Mouse (Mus musculus) neural tube, embryonic 14.5 days (tissue): Measurements from ENCODE around the gene Aaas. TPM values are rescaled to one million over a fixed set of nuclear protein-coding genes. Genes with fewer than 3 reads are reported as not detected.
A peak's percentile ranks its signal among the peaks of the same experiment; 100 is the strongest.

Experiments used
- ATAC-seq: fragments of 200-750 bp; cut with Nextera tagmentation; 2 replicates; pipeline ENCODE4 v1.8.0; 2017; ENCODE audit warnings: low read depth, mild to moderate bottlenecking, moderate TSS enrichment, moderate library complexity
- H3K27ac ChIP-seq: fragments of 300-500 bp; sonication (generic); 2 replicates; pipeline ENCODE4 v1.5.1; 2014; ENCODE audit warnings: low read depth, mild to moderate bottlenecking, control low read depth, low read length, moderate library complexity, mixed read lengths
- H3K27me3 ChIP-seq: fragments of 300-500 bp; sonication (generic); 2 replicates; pipeline ENCODE4 v1.6.1; 2014; ENCODE audit warnings: low read length; ENCODE audit not compliant: control insufficient read depth, insufficient read depth
- H3K36me3 ChIP-seq: fragments of 300-500 bp; sonication (generic); 2 replicates; pipeline ENCODE4 v1.6.1; 2014; ENCODE audit warnings: low read length, mixed read lengths; ENCODE audit not compliant: control insufficient read depth, insufficient read depth
- H3K4me1 ChIP-seq: fragments of 300-500 bp; sonication (generic); 2 replicates; pipeline ENCODE4 v1.6.1; 2014; ENCODE audit warnings: low read length; ENCODE audit not compliant: control insufficient read depth, insufficient read depth
- H3K4me2 ChIP-seq: fragments of 300-500 bp; sonication (generic); 2 replicates; pipeline ENCODE4 v1.6.1; 2014; ENCODE audit warnings: mild to moderate bottlenecking, low read depth, low read length, control low read depth
- H3K4me3 ChIP-seq: fragments of 300-500 bp; sonication (generic); 2 replicates; pipeline ENCODE4 v1.5.1; 2014; ENCODE audit warnings: low read depth, low read length, control low read depth, mixed read lengths
- H3K9ac ChIP-seq: fragments of 300-500 bp; sonication (generic); replicated peaks from 2 replicates; pipeline ENCODE4 v1.6.1; 2014; ENCODE audit warnings: low read depth, mild to moderate bottlenecking, control low read depth, low read length, mixed read lengths
- H3K9me3 ChIP-seq: fragments of 300-500 bp; sonication (generic); 2 replicates; pipeline ENCODE4 v1.6.1; 2016; ENCODE audit warnings: low read length; ENCODE audit not compliant: control insufficient read depth
- WGBS: fragments of 180-500 bp; shearing (Covaris S2); extraction: QIAGEN DNeasy Blood & Tissue Kit; methylation state at CpG from one replicate; pipeline ENCODE4 v1.1.7; 2014; 5-methylcytosine and 5-hydroxymethylcytosine counted together
- polyA plus RNA-seq: library from polyadenylated mRNA; unstranded; fragments of >200 nt; fragmentation: Nextera tagmentation; extraction: Ambion mirVana; gene quantifications from 2 replicates; pipeline ENCODE4 v1.2.1, GENCODE M21; 2014

Gene Aaas
- polyA plus RNA-seq, 1 experiment from 2014 or later = 26.8 TPM

GRCm38 (mm10) chr15:102302542-102302941, 48.0 kb downstream of the Aaas start:
- no peak overlapping the region for H3K4me3 ChIP-seq
- no peak overlapping the region for H3K27ac ChIP-seq
- H3K9ac ChIP-seq = no peak overlapping the region
- no peak overlapping the region for H3K4me2 ChIP-seq
- no peaks in the 10 kb centered on the region for H3K4me1 ChIP-seq
- WGBS = 98% methylated on average over 6 of the region's 6 CpGs
- ATAC-seq = no peak
- no peaks in the 10 kb centered on the region for H3K9me3 ChIP-seq
- no peaks in the 10 kb centered on the region for H3K27me3 ChIP-seq
- H3K36me3 ChIP-seq = no peaks in the 10 kb centered on the region

- Histone ChIP-seq H3K4me1 (peaks cover 8% of the 10 kb centered on the region), H3K27me3 (no peaks in the 10 kb centered on the region), H3K9me3 (no peaks in the 10 kb centered on the region), H3K9ac (peak overlapping the region; percentile 16; the same call in 1 of the 2 replicates), H3K27ac (no peak overlapping the region), H3K4me2 (peak overlapping the region; percentile 92), H3K36me3 (no peaks in the 10 kb centered on the region), H3K4me3 (peak overlapping the region; percentile 45)
- ATAC-seq = peak; percentile 52; the same call in 1 of the 2 replicates
- 5% methylated on average over 24 of the region's 24 CpGs for WGBS
Observed at GRCm38 (mm10) chr15:102296368-102297006, 54.1 kb downstream of the Aaas start.

GRCm38 (mm10) chr15:102295633-102296367, 54.8 kb downstream of the Aaas start, which contains the start of gene Espl1:
Gene Espl1 (plus strand): TSS chr15:102296266.
- Histone ChIP-seq H3K9me3 (no peaks in the 10 kb centered on the region), H3K27me3 (no peaks in the 10 kb centered on the region), H3K36me3 (no peaks in the 10 kb centered on the region), H3K4me2 (peak within 1 kb of the TSS; percentile 92), H3K27ac (peak within 1 kb of the TSS; percentile 18), H3K9ac (peak within 1 kb of the TSS; percentile 16), H3K4me3 (peak within 1 kb of the TSS; percentile 45), H3K4me1 (peaks cover 8% of the 10 kb centered on the region)
- 6% methylated on average over 25 of the region's 25 CpGs for WGBS
- ATAC-seq = peak; percentile 98

Other genes starting within 250 kb of the Aaas start
- 59.6 and 61.8 TPM in 2 replicates for gene Spryd3, start 214.5 kb downstream of the Aaas start, polyA plus RNA-seq
- 0.74 and 1.7 TPM in 2 replicates for gene Igfbp6, start 206.4 kb downstream of the Aaas start, polyA plus RNA-seq
- not detected in 2 replicates for gene Soat2, start 200.2 kb downstream of the Aaas start, polyA plus RNA-seq
- gene Zfp740, start 147.5 kb downstream of the Aaas start, polyA plus RNA-seq = 38.2 and 52.9 TPM in 2 replicates
- gene Csad, start 146.0 kb downstream of the Aaas start, polyA plus RNA-seq = 28.7 and 36.5 TPM in 2 replicates
- 0.55 and 1.6 TPM in 2 replicates for gene Itgb7, start 118.8 kb downstream of the Aaas start, polyA plus RNA-seq
- 4.3 and 6.9 TPM in 2 replicates for gene Rarg, start 93.3 kb downstream of the Aaas start, polyA plus RNA-seq
- gene Gm9918, start 80.2 kb downstream of the Aaas start, polyA plus RNA-seq = not detected in 2 replicates
- 54.0 and 55.1 TPM in 2 replicates for gene Mfsd5, start 71.3 kb downstream of the Aaas start, polyA plus RNA-seq
- gene Espl1, start 54.5 kb downstream of the Aaas start, polyA plus RNA-seq = 3.4 and 4.4 TPM in 2 replicates
- 546 and 560 TPM in 2 replicates for gene Pfdn5, start 24.7 kb downstream of the Aaas start, polyA plus RNA-seq
- 89.1 and 99.2 TPM in 2 replicates for gene Myg1, start 19.1 kb downstream of the Aaas start, polyA plus RNA-seq
- 0.39 and 4.0 TPM in 2 replicates for gene Sp7, start 16.4 kb upstream of the Aaas start, polyA plus RNA-seq
- gene Sp1, start 55.4 kb upstream of the Aaas start, polyA plus RNA-seq = 5.3 and 6.3 TPM in 2 replicates
- 0.22 and 0.82 TPM in 2 replicates for gene Amhr2, start 94.6 kb upstream of the Aaas start, polyA plus RNA-seq
- 85.8 and 104 TPM in 2 replicates for gene Prr13, start 108.3 kb upstream of the Aaas start, polyA plus RNA-seq
- 159 and 160 TPM in 2 replicates for gene Pcbp2, start 119.8 kb upstream of the Aaas start, polyA plus RNA-seq
- gene Gm10337, start 153.0 kb upstream of the Aaas start, polyA plus RNA-seq = 8.5 TPM in 1 of 2 replicates, not detected in the other
- 44.8 and 48.8 TPM in 2 replicates for gene Map3k12, start 166.3 kb upstream of the Aaas start, polyA plus RNA-seq
- 86.4 and 87.7 TPM in 2 replicates for gene Tarbp2, start 167.4 kb upstream of the Aaas start, polyA plus RNA-seq
- 16.0 and 23.9 TPM in 2 replicates for gene Npff, start 174.2 kb upstream of the Aaas start, polyA plus RNA-seq